Mouse (Mus musculus): ENCODE results near the gene Oxsr1.
"Not testable (repeated sequence)": the region's sequence is repeated elsewhere in the genome, so short reads cannot be mapped to it uniquely, and the experiment has no call there.

Oxsr1 gene

DNA sequence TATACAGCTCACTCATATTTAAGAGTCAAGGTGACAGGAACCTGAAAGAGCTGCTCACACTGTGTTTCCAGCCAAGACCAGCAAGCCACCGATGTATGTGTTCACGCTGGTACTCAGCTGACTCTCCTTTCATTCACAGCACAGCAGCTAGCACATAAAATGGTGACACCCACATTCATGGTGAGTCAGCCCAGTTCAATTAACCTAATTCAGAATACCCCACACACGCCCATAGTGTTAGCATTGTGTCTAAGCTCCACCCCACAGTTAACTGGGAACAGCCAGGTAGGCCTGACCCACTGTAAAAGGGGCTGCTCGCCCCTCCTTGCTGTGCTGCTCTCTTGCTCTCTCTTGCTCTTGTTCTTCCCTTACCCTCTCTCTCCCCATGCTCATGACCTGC, 50.7 kb downstream of the Oxsr1 start:
- no peak for DNase-seq (ENCODE audit: low spot score in 2 of 2)

DNA sequence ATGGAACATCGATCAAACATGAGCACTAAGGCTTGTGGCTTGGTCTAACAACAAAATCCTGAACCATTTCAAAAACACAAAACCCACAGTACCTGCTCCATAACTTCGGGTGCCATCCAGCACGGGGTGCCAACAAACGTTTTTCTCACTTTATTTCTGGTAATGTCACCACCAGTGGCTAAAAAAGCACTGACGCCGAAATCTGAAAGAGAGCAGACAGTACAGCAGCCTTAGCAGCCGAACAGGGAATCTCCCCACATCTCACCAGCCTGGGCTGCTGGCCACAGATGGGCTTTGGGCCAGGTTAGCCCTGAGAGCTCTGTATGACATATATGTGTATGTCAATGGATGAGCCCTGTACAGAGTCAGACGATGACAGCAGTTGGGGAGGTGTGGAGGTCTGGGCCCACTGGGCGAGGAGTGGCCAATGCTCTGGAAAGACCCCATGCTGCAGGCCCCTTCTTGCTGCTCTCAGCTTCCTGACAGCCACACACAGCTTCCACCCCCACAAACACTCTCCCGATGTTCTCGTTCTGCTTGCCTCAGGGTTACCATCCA, 53.6 kb downstream of the Oxsr1 start:
- no peak for DNase-seq (ENCODE audit: low spot score in 2 of 2)

DNA sequence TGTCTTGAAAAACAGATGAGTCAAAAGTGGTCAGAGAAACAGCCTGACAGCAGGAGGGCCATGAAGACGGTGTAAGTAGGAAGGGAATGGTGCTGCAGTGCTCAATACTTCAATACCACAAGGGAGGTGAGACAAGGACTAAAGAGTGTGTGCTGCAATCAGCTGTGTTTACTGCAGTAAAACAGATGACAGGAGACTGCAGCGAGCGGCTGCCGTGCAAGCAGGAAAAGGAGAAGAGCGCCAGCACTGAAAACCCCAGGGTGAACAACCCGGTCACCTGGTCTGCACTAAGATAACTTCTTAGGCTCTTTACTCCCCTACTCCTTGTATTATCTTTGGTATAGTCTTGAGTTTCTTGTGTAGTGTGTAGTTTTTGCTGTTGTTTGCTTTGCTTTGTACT, 54.1 kb downstream of the Oxsr1 start:
- DNase-seq (ENCODE audit: low spot score in 2 of 2), result no peak

DNA sequence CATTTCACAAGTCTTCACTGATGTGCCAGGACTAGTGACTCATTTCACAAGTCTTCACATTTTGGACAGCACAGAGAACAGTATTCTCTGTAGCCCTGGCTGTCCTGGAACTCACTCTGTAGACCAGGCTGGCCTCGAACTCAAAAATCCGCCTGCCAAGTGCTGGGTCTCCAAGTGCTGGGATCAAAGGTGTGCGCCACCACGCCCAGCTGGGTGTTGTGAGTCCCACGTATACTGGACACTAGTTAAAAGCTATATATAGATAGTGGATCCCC, 56.2 kb downstream of the Oxsr1 start:
- not testable (repeated sequence) for DNase-seq (ENCODE audit: low spot score in 2 of 2)

DNA sequence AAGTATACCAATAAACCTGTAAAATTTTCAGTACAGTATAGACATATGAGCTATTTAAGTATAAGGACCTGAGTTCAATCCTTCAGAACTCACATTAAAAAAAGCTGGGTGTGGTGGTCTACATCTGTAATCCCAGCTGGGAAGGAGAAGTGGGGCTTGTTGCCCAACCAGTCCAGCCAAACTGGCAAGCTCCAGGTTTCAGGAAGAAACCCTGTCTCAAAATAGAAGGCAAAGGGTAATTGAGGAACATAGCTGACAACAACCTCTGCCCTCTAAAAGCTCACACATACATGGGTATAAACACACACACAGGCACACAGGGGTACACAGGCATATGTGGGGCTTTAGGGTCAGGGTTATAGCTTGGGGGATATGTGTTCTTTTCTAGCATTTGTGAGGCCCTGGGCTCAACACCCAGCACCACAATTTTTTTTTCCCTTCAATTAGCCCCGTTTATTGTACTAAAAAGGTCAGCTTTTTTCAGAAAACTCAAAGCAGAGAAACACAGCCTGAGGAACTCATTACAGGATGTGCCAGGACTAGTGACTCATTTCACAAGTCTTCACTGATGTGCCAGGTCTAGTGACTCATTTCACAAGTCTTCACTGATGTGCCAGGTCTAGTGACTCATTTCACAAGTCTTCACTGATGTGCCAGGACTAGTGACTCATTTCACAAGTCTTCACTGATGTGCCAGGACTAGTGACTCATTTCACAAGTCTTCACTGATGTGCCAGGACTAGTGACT, 56.7 kb downstream of the Oxsr1 start:
- not testable (repeated sequence) for DNase-seq (ENCODE audit: low spot score in 2 of 2)

DNA sequence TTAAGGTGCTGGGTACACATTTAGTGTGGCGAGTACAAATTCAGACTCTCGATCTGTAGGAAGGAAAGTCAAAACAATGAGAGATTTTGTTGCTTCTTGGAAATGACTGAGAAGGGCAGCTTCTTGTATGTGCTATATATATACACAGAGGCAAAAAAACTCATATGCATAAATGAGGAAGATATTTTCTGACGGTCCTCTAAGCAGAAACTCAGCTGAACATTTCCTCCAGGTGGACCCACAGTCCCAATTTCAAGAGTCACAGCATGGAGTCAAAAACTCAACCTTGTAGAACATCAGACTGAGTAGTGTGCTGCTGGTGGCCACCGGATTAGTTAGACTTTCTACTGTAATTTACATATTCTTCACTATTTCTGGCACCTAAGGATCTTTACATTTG, 59.2 kb downstream of the Oxsr1 start:
- no peak for DNase-seq (ENCODE audit: low spot score in 2 of 2)

DNA sequence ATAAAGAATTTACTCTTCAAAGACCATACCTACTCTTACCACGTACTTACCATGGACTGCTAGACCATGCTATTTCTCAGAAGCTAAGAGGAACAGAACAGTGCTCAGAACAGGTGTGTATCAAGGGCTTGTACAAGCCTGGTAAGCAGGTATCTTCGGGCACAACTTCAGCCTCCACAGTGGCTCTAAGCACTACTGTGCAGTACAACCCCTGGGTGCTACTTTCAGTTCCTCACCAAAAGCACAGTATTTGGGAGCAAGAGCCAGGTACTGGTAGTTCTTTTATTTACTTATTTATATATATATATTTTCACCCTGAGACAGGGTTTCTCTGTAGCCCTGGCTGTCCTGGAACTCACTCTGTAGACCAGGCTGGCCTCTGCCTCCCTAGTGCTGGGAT, 61.4 kb downstream of the Oxsr1 start:
- DNase-seq (ENCODE audit: low spot score in 2 of 2), result no peak

DNA sequence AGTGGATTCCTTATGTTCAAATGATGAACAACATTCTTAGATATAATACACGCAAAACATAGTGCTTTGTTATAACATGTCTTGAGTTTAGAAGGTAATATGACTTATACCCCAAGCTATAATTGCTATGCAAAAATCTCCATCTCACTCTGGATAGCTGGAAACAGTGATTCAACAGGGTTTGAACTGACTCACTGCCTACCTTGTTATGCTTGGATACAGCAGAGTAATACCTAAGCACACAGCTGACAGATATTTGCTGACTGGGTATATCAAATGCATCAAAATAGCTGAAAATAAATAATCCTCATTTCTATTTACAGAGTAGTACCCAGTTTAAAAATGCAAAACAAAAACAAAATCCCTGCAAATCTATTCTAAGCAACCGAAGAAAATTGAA, 63.4 kb downstream of the Oxsr1 start:
- DNase-seq (ENCODE audit: low spot score in 2 of 2), result no peak

DNA sequence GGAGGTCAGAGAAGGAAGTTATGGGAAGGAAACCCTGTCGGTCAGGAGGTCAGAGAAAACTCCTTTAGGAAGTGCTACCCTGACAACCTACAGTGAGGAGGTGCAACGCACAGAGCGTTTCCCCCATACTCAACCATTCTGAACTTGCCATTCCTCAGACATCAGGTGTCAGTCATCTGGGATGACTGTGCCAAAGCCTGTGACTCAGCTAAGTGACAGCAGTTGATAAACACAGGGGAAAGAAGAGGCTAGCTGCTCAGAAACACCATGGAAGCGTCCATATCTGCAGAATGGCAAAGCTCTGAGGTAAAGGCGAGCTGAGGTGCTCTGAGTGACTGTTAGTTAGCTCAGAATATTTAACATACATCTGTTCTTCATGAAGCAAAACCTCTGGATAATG, 64.1 kb downstream of the Oxsr1 start:
- DNase-seq (ENCODE audit: low spot score in 2 of 2), result no peak

DNA sequence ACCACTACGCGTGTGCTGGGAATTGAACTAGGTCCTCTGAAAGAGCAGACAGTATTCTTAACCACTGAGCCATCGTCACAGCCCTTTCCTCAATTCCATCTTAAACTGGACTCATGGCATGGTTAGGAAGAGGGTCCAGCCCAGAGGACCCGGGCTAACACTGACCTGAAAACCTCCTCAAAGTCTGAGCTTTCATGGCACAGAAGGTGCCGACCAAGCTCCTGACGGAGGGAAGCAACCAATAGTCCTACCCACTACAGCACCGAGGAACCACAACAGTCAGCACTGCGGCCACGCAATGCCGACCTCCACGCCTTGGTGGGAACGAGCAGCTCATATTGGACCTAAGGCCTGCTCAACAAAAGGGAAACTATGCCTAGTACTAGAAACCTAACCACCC, 66.1 kb downstream of the Oxsr1 start:
- DNase-seq (ENCODE audit: low spot score in 2 of 2), result no peak

DNA sequence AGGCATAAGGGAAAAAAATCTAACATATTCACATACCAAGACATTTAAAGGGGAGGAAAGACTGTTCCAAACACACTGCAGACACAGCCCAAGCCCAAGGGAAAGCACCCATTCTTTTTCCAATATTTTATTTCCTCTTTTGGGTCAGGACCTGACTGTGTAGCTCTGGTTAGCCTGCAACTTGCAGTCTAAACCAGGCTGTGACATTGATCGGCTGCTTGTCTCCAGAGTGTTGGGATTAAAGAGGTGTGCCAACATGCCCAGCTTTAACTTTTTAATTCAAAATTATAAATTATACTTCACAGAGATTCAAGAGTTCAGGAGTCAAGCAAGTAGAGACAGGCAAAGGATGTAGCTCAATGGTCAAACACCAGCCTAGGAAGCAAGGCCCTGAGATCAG, 67.1 kb downstream of the Oxsr1 start:
- no peak for DNase-seq (ENCODE audit: low spot score in 2 of 2)

DNA sequence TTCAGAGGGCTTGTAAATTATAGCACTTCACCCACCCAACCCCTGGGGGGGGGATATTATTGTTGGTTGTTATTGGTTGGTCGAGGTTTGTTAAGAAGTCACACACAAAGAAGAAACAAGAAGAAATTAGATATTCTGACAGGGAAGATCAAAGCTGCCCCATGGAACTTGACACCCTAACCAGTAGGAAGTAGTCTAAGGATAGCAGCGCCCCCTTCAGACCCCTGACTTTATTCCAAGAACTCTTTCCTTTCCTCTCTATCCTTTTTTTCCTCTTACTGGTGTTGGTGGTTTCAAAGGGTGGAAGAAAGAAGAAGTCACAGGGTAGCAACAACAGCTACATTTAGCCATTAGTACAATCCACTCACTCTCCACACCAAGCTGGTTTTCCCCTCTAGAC, 68.0 kb downstream of the Oxsr1 start:
- no peak for DNase-seq (ENCODE audit: low spot score in 2 of 2)

DNA sequence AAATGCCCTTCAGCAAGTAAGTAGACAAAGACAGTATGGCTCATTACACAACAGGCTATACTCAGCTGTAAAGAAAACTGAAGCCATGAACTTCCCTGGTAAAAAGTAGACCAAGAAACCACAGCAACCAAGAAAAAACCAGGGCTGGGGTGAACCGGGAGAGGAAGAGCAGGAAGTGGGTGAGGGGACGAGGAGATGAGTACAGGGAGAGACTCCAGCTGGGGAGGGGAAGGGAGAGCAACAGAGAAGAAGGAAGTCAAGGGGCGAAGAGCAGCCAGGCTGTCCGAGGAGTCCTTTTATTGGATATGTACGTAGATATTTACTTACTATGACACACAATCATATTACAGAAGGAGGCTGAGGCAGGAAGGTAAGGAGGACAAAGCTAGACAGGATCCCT, 74.2 kb downstream of the Oxsr1 start:
- DNase-seq (ENCODE audit: low spot score in 2 of 2), result no peak

DNA sequence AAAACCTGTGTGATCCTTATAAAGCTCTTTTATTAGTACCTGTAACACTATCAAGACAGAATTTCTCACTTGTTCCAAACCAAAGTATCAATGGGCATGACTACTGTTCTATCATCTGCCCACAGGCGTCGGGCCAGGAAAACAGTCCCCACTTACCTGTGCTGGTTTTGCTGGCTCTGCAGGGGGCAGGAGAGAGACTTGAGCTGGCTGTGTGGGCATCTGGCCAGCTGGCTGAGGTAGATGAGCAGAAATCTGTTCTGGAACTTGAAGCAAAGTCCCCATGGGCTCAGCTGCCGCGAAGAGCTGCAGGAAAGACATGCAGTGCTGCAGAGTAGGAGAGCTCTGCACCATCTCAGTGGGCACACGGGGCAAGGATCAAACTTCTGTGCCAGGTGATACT, 75.4 kb downstream of the Oxsr1 start:
- peak in 1 of 2 experiments; percentile 7 for DNase-seq (ENCODE audit: low spot score in 2 of 2)

DNA sequence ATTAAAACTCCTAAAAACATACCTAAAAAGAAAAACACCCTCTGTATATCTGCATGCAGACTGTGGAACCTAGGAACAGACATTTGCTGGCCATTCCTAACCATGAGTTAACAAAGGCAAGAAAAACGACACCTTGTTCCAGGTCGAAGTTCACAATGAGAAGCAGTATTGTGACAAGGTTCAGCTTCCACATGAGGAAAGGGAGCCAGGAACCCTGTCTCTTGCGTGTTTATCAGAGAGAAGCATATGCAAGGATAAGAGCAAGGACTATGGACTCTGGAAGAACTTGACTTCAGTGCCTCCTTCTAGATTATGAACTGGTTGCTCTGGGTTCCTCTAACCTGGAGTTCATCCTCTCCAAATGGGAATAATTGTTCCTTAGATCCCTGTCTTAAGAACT, 78.2 kb downstream of the Oxsr1 start:
- DNase-seq (ENCODE audit: low spot score in 2 of 2), result no peak

DNA sequence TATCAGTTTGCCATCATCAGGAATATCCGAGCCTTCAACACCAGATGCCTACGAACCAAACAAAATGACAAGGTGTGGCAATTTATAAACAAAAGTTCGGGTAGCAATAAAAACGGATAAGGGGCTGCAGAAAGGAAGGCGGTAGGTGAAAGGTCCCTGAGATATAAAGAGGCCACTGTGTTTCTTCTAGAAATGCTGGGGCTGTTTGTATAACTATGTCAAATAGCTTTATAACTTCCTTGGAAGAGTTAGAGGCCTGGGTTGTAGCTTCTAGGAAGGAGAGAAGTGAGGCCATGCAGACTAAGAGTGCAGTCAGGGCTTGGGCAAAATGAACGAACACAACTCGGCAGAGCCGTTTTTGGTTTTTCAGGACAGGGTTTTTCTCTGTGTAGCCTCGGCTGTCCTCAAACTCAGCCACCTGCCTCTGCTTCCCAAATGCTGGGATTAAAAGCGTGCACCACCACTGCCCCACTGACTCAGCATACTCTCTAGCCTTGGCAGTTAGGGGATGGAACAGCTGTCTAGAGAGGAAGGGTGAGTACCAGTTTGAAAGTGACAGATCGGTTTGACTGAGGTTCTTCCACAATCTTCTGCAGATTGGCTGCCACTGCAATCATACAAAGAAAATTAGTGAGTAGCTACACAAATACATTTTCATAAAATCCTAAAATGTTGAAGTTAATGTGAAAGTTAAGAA, 80.9 kb downstream of the Oxsr1 start:
- DNase-seq (ENCODE audit: low spot score in 2 of 2), result no peak

DNA sequence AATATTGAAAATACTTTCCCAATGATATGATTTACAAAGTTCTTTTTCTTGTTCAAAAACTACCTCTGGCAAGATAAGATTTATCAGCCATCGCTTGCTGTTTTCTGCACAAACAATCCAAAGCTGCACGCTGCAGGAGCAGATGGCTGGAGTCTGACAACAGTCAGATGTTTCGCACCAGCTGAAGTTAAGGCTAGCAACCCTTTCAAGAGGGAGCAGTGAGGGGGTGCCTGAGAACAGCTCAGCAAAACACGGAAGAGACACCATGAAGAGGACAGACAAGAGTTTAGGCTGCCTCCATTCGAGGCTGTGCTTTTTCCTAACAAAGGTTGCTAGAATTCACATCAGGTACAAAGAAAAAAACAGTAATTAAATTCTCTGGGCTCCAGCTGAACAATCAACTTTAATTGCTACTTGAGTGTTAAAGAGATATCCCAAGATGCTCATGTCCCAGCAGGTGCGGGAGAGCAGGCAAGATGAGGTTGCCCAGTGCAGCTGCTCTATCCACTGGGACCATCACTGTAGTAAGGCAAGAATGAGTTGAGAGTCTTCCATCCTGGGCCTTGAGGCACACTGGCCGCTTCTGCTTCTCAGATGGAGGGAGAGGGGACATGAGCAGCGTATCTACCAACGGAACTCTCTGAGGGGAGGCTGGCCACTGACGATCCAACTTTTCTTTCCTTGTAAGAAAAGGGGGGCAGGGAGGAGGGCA, 81.8 kb downstream of the Oxsr1 start:
- no peak for DNase-seq (ENCODE audit: low spot score in 2 of 2)

DNA sequence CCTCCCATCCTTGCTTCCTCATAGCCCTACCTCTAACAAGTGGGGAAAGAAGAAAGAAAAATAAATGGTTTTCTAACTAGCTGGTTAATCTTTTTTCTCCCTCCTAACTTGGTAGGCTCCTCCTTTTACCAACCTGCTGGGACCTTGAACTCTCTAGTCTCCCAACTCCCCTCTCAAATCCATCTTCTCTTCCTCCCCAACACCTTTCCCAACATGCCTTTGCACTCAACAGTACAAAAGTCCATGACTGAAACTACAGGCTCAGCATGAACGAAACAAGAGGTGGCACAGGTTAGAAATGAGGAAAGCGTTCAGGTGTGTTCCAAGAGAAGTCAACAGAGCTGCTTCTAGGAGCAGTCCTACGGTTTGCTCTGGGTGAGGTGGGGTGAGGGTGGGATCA, 83.0 kb downstream of the Oxsr1 start:
- no peak for DNase-seq (ENCODE audit: low spot score in 2 of 2)

DNA sequence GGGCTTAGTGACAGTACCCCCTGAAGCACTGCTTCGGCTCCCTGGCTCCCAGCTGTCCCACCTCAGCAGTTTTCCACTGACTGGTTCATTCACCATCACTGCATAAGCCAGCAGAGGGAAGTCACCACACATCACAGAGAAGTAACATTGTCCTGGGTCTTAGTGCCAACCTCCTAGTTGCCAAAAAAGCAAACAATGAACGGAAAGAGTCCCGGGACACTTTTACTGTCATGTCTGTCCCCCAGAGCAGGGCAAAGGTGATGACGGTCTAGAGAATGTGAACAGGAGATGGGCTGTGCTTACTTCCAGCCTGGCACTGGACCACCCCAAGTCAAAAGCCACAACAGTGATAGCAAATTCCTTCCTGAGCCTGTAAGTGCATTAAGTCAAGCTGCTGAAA, 83.4 kb downstream of the Oxsr1 start:
- no peak for DNase-seq (ENCODE audit: low spot score in 2 of 2)

DNA sequence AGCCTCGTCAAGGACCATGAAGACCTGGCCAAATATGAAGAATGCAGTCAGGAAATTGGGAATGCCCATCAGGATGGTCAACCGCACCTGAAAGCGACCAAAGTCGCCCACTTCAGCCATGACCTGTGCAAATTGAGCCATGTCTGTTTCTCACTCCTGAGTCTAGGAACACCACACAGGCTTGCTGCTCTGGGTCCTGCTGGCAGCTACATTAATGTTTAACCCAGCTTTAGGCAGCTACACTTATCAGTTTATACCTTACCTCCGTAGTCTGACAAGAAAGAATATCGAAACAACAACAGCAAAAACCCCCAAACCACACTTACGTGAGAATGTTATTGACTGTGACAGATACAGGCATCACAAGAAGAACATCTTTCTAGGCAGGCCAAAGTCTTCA, 90.7 kb downstream of the Oxsr1 start:
- no peak for DNase-seq (ENCODE audit: low spot score in 2 of 2)

DNA sequence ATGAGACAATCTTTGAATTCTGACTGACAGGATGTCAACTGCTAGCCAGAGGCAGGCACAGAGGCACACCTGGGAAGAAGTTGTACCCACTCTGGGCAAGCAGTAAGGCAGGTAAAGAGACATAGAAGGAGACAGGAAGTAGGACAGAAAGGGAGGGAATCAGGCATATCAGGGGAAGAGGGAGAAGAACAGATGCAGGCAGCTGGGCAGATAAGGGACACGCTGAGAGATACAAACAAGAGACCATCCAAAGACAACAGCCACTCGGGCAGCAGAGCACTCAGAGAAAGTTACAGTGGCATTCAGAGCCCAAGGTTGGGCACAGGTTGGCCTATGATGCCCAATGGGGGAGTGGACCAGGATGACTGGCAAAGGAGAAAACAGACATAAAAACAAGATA, 91.4 kb downstream of the Oxsr1 start:
- DNase-seq (ENCODE audit: low spot score in 2 of 2), result no peak

DNA sequence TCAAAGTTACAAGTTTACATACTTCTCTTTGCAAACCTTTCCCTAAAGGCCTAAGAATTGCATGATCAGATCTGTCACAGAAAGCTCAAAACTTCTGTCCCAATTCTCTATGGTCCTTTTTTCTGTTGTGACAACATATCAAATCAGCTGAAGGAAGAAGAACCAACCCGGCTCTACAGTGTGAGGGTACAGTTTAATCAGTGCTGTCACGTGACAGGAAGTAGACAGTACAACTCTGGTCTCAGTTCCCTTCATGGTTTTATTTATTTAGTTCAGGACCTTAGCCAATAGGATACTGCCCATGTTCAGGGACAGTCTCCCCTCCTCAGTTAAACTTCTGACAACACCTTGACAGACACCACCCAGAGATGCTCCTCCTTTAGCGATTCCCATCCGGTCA, 102.0 kb downstream of the Oxsr1 start:
- no peak for DNase-seq (ENCODE audit: low spot score in 2 of 2)

DNA sequence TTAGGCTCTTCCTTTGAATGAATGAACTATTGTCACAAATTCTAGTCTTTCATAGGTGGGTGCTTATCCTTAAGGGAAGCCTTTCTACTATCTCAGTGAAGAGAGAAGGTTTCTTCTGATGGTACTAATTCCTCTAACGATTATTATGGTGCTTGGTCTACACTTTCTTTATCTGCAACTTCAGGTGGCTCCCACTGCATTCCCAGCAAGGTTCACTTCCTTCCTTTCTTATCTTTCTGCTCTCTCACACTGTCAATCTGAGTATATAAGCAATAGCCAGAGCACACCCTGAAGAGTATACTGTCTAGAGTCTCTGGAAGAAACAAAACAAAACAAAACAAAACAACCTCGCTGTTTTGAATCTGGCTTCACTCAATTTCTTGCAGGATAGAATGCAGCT, 102.6 kb downstream of the Oxsr1 start:
- DNase-seq (ENCODE audit: low spot score in 2 of 2), result no peak

Data from cerebellum, postnatal 4 days (tissue).